Mouse (Mus musculus) hindbrain, embryonic 11.5 days (tissue): ENCODE measurements around the gene Oxtr. TPM values are rescaled to one million over a fixed set of nuclear protein-coding genes. Genes with fewer than 3 reads are reported as not detected.

Experiments
- ATAC-seq: fragments of 200-750 bp; cut with Nextera tagmentation; 2 replicates; pipeline ENCODE4 v1.8.0; 2017; ENCODE audit warnings: mild to moderate bottlenecking, moderate TSS enrichment, moderate library complexity; ENCODE audit not compliant: low FRiP score
- DNase-seq: peaks from one replicate; pipeline ENCODE4 v3.0.0-alpha.2; 2015; ENCODE audit warnings: low spot score
- H3K27ac ChIP-seq: fragments of 300-500 bp; sonication (generic); 2 replicates; pipeline ENCODE4 v1.5.1; 2014; ENCODE audit warnings: mild to moderate bottlenecking, low read depth, low read length
- H3K27me3 ChIP-seq: fragments of 300-500 bp; sonication (generic); 2 replicates; pipeline ENCODE4 v1.6.1; 2014; ENCODE audit warnings: mild to moderate bottlenecking, low read length, moderate library complexity, mixed read lengths; ENCODE audit not compliant: control insufficient read depth, insufficient read depth
- H3K36me3 ChIP-seq: fragments of 300-500 bp; sonication (generic); 2 replicates; pipeline ENCODE4 v1.6.1; 2014; ENCODE audit warnings: mild to moderate bottlenecking, low read length, moderate library complexity, mixed read lengths; ENCODE audit not compliant: control insufficient read depth, insufficient read depth
- H3K4me1 ChIP-seq: fragments of 300-500 bp; sonication (generic); replicated peaks from 2 replicates; pipeline ENCODE4 v1.6.1; 2014; ENCODE audit warnings: low read length, mixed read lengths; ENCODE audit not compliant: control insufficient read depth, insufficient read depth
- H3K4me2 ChIP-seq: fragments of 300-500 bp; sonication (generic); replicated peaks from 2 replicates; pipeline ENCODE4 v1.6.1; 2014; ENCODE audit warnings: mild to moderate bottlenecking, low read depth, low read length
- H3K4me3 ChIP-seq: fragments of 300-500 bp; sonication (generic); 2 replicates; pipeline ENCODE4 v1.5.1; 2014; ENCODE audit warnings: low read depth, low read length
- H3K9ac ChIP-seq: fragments of 300-500 bp; sonication (generic); 2 replicates; pipeline ENCODE4 v1.6.1; 2014; ENCODE audit warnings: low read depth, low read length
- H3K9me3 ChIP-seq: fragments of 300-500 bp; sonication (generic); 2 replicates; pipeline ENCODE4 v1.6.1; 2016; ENCODE audit warnings: low read length; ENCODE audit not compliant: control insufficient read depth
- WGBS: fragments of 180-500 bp; shearing (Covaris S2); extraction: QIAGEN DNeasy Blood & Tissue Kit; methylation state at CpG from one replicate; pipeline ENCODE4 v1.1.7; 2014; 5-methylcytosine and 5-hydroxymethylcytosine counted together
- polyA plus RNA-seq: library from polyadenylated mRNA; unstranded; fragments of >200 nt; fragmentation: Nextera tagmentation; extraction: Ambion mirVana; gene quantifications from 2 replicates; pipeline ENCODE4 v1.2.1, GENCODE M21; 2014

Oxtr gene
- 0.45 and 0.47 TPM in 2 replicates for polyA plus RNA-seq

GRCm38 (mm10) chr6:112489910-112490559 is at the start of gene Oxtr:
Gene Oxtr (minus strand): TSS chr6:112489943.
- Histone ChIP-seq H3K27ac (no peak within 1 kb of the TSS), H3K4me3 (peak within 1 kb of the TSS; percentile 31), H3K9me3 (no peaks in the 10 kb centered on the region), H3K4me2 (peak within 1 kb of the TSS; percentile 51), H3K4me1 (peaks cover 9% of the 10 kb centered on the region), H3K9ac (peak within 1 kb of the TSS; percentile 5; the same call in 1 of the 2 replicates), H3K27me3 (peaks cover 44% of the 10 kb centered on the region), H3K36me3 (no peaks in the 10 kb centered on the region)
- WGBS: 9% methylated on average over 21 of the region's 24 CpGs
- peak; percentile 33 for DNase-seq
- ATAC-seq: peak; percentile 16; the same call in 1 of the 2 replicates

GRCm38 (mm10) chr6:112525434-112525833 is 35.7 kb upstream of the Oxtr start:
- Histone ChIP-seq H3K27me3 (peaks cover 6% of the 10 kb centered on the region; the same call in 1 of the 2 replicates), H3K4me2 (no peak overlapping the region), H3K4me1 (no peaks in the 10 kb centered on the region), H3K4me3 (no peak overlapping the region), H3K36me3 (no peaks in the 10 kb centered on the region), H3K9me3 (no peaks in the 10 kb centered on the region), H3K27ac (no peak overlapping the region), H3K9ac (no peak overlapping the region)
- ATAC-seq (0 out of 2 replicates have a peak, but pooled peaks have one; percentile 53), DNase-seq (no peak)
- 76% methylated on average over 5 of the region's 5 CpGs for WGBS

GRCm38 (mm10) chr6:112524459-112524858 is 34.7 kb upstream of the Oxtr start:
- Histone ChIP-seq H3K4me3 (no peak overlapping the region), H3K27me3 (peaks cover 13% of the 10 kb centered on the region), H3K36me3 (no peaks in the 10 kb centered on the region), H3K9ac (no peak overlapping the region), H3K4me2 (no peak overlapping the region), H3K27ac (no peak overlapping the region), H3K4me1 (no peaks in the 10 kb centered on the region), H3K9me3 (no peaks in the 10 kb centered on the region)
- no peak for DNase-seq
- ATAC-seq: no peak
- WGBS: 72% methylated on average over 10 of the region's 10 CpGs

GRCm38 (mm10) chr6:112517991-112518390 is 28.2 kb upstream of the Oxtr start:
- Histone ChIP-seq H3K9me3 (no peaks in the 10 kb centered on the region), H3K4me3 (no peak overlapping the region), H3K36me3 (no peaks in the 10 kb centered on the region), H3K27ac (no peak overlapping the region), H3K27me3 (peaks cover 49% of the 10 kb centered on the region), H3K9ac (no peak overlapping the region), H3K4me1 (no peaks in the 10 kb centered on the region), H3K4me2 (no peak overlapping the region)
- ATAC-seq (no peak), DNase-seq (no peak)
- WGBS: 86% methylated on average over 3 of the region's 3 CpGs

GRCm38 (mm10) chr6:112517572-112517971 is 27.8 kb upstream of the Oxtr start:
- no peaks in the 10 kb centered on the region for H3K9me3 ChIP-seq
- no peak overlapping the region for H3K4me3 ChIP-seq
- H3K4me2 ChIP-seq: no peak overlapping the region
- no peak overlapping the region for H3K9ac ChIP-seq
- no peaks in the 10 kb centered on the region for H3K4me1 ChIP-seq
- peaks cover 51% of the 10 kb centered on the region for H3K27me3 ChIP-seq
- H3K27ac ChIP-seq: no peak overlapping the region
- no peak for ATAC-seq
- no peak for DNase-seq
- WGBS: 85% methylated on average over 3 of the region's 3 CpGs
- H3K36me3 ChIP-seq: no peaks in the 10 kb centered on the region

- H3K4me1 ChIP-seq: no peaks in the 10 kb centered on the region
- H3K27ac ChIP-seq: no peak overlapping the region
- peaks cover 50% of the 10 kb centered on the region for H3K27me3 ChIP-seq
- peak; percentile 94 for ATAC-seq
- H3K4me3 ChIP-seq: no peak overlapping the region
- no peaks in the 10 kb centered on the region for H3K9me3 ChIP-seq
- DNase-seq: peak; percentile 66
- no peaks in the 10 kb centered on the region for H3K36me3 ChIP-seq
- H3K4me2 ChIP-seq: no peak overlapping the region
- H3K9ac ChIP-seq: no peak overlapping the region
- WGBS: 5% methylated on average over 1 of the region's 1 CpGs
Observed at GRCm38 (mm10) chr6:112516496-112516895, 26.8 kb upstream of the Oxtr start.

GRCm38 (mm10) chr6:112514591-112514990 is 24.8 kb upstream of the Oxtr start:
- ATAC-seq: no peak
- WGBS: 90% methylated on average over 6 of the region's 6 CpGs
- Histone ChIP-seq H3K36me3 (no peaks in the 10 kb centered on the region), H3K27ac (no peak overlapping the region), H3K9ac (no peak overlapping the region), H3K9me3 (no peaks in the 10 kb centered on the region), H3K4me3 (no peak overlapping the region), H3K27me3 (peaks cover 44% of the 10 kb centered on the region), H3K4me1 (no peaks in the 10 kb centered on the region), H3K4me2 (no peak overlapping the region)
- DNase-seq: no peak

- WGBS: 23% methylated on average over 4 of the region's 4 CpGs
- Histone ChIP-seq H3K9ac (no peak overlapping the region), H3K4me2 (no peak overlapping the region), H3K9me3 (no peaks in the 10 kb centered on the region), H3K4me1 (no peaks in the 10 kb centered on the region), H3K27me3 (peaks cover 28% of the 10 kb centered on the region), H3K36me3 (no peaks in the 10 kb centered on the region), H3K4me3 (no peak overlapping the region), H3K27ac (no peak overlapping the region)
- DNase-seq: no peak
- ATAC-seq: no peak
Observed at GRCm38 (mm10) chr6:112510346-112510745, 20.6 kb upstream of the Oxtr start.

GRCm38 (mm10) chr6:112509590-112510131 is 19.9 kb upstream of the Oxtr start:
- H3K27ac ChIP-seq: no peak overlapping the region
- 63% methylated on average over 2 of the region's 2 CpGs for WGBS
- H3K4me3 ChIP-seq: no peak overlapping the region
- peaks cover 23% of the 10 kb centered on the region for H3K27me3 ChIP-seq
- no peaks in the 10 kb centered on the region for H3K4me1 ChIP-seq
- no peak overlapping the region for H3K4me2 ChIP-seq
- no peaks in the 10 kb centered on the region for H3K36me3 ChIP-seq
- no peak overlapping the region for H3K9ac ChIP-seq
- ATAC-seq: no peak
- no peak for DNase-seq
- H3K9me3 ChIP-seq: no peaks in the 10 kb centered on the region
